Mouse (Mus musculus): ENCODE data around the gene A830031A19Rik.

- TF ChIP-seq CTCF (IDR thresholded peaks at IDR 0.05; ENCODE audit: low read depth, low read length) (no peak), GATA2 (IDR thresholded peaks at IDR 0.05; ENCODE audit: borderline replicate concordance, low read depth, low read length) (no peak), GATA1 (IDR thresholded peaks at IDR 0.05; ENCODE audit: borderline replicate concordance, low read length) (no peak), POLR2AphosphoS5 (IDR thresholded peaks at IDR 0.05; ENCODE audit: insufficient replicate concordance, low read depth, low read length) (no peak)
These were observed 40.3 kb upstream of the A830031A19Rik start for GRCm38 (mm10) chr11:24115017-24115752.

Data from G1E (cell line).